Comparison of ENCODE assay signal across 12 mouse cellular contexts in the genomic region with DNA sequence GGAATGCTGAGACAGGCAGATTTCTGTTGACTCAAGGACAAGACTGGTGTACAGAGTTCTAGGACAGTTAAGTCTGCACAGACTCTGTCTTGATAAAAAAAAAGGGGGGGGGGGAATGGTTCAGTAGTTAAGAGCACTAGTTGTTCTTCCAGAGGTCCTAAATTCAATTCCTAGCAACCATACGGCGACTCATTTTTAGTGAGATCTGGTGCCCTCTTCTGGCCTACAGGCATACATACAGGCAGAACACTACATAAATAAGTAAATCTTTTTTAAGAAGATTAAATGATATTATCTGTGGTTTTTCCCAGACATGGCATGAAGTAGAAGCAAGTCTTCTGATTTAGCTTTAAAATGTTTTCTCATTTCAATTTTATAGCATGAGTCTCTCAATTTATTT. TPM values are rescaled to one million over a fixed set of nuclear protein-coding genes. Genes with fewer than 3 reads are reported as not detected.
DNase-seq lines count a peak whose midpoint lies in the region; TF ChIP-seq lines count a peak whose summit lies in the region.
"Had no signal": no experiment of that assay in that cellular context is flagged by ENCODE, and none has a peak within 500 bp of the region (broad histone marks: within the 10 kb centered on the region; RNA-seq: fewer than 3 reads in every experiment).

No protein-coding gene starts in this region.

- H3K4me1 ChIP-seq in MEL (ENCODE audit: control insufficient read depth in 1 of 2, insufficient read depth in 2 of 2, low read length in 2 of 2) = no peaks in the 10 kb centered on the region
- H3K4me1 ChIP-seq: midbrain, embryonic 10.5 days had no signal

- TF ChIP-seq POLR2A in MEL (IDR thresholded peaks at IDR 0.05; ENCODE audit: control insufficient read depth in 1 of 2, insufficient read depth in 1 of 2, low read depth in 1 of 2, low read length in 2 of 2, poor library complexity in 1 of 2) = no peak

- no peak overlapping the region for H3K9ac ChIP-seq in MEL (ENCODE audit: control insufficient read depth, low read depth, low read length, poor library complexity, severe bottlenecking)

- H3K79me2 ChIP-seq in MEL (ENCODE audit: control insufficient read depth, insufficient read depth, low read length, poor library complexity) = no peaks in the 10 kb centered on the region

- H3K27ac ChIP-seq in MEL (ENCODE audit: control insufficient read depth, low read depth, low read length) = no peak overlapping the region
- H3K27ac ChIP-seq: midbrain, embryonic 10.5 days had no signal

- peak; percentile 35 for DNase-seq in cerebellum, adult 9-10 months
- DNase-seq in cerebellum, postnatal 4 days (ENCODE audit: low spot score in 2 of 2) = no peak
- peak; percentile 5 to 15 for DNase-seq in kidney, postnatal 36 days
- DNase-seq in kidney, adult 11 months = no peak
- DNase-seq in MEL (ENCODE audit: low read depth, low spot score) = peak; percentile 40
- peak; percentile 31 for DNase-seq in forelimb bud, embryonic 11.5 days (ENCODE audit: low read depth, low spot score)
- no peak for DNase-seq in testis, postnatal 10 days (ENCODE audit: low spot score)
- DNase-seq in spleen, postnatal 14 days (ENCODE audit: low spot score in 2 of 2) = no peak

- no peak for TF ChIP-seq EP300 in MEL (IDR thresholded peaks at IDR 0.05; ENCODE audit: low read depth in 1 of 2, low read length in 2 of 2)

- TF ChIP-seq CTCF in MEL (IDR thresholded peaks at IDR 0.05 in 2 of 3, conservative IDR thresholded peaks at IDR 0.05 in 1 of 3; ENCODE audit: control insufficient read depth in 1 of 3, insufficient read depth in 1 of 3, low read depth in 2 of 3, low read length in 3 of 3, poor library complexity in 1 of 3, severe bottlenecking in 1 of 3) = peak in 2 of 3 experiments; percentile 13 to 34; a peak in 4 of 6 replicates

- no peaks in the 10 kb centered on the region for H3K9me3 ChIP-seq in MEL (replicated peaks; ENCODE audit: insufficient read depth, low read length)
- H3K9me3 ChIP-seq: midbrain, embryonic 10.5 days had no signal

- TF ChIP-seq RAD21 in MEL (IDR thresholded peaks at IDR 0.05; ENCODE audit: low read depth, low read length) = peak; percentile 7

- no peaks in the 10 kb centered on the region for H3K27me3 ChIP-seq in MEL (ENCODE audit: control insufficient read depth in 1 of 2, insufficient read depth in 2 of 2, low read length in 2 of 2)

- H3K4me3 ChIP-seq in MEL (ENCODE audit: control insufficient read depth in 1 of 2, insufficient read depth in 1 of 2, low read depth in 2 of 2, low read length in 2 of 2) = no peak overlapping the region
- H3K4me3 ChIP-seq: erythroblast, embryonic 14.5 days; midbrain, embryonic 10.5 days had no signal

- H3K36me3 ChIP-seq in MEL (ENCODE audit: control insufficient read depth in 1 of 2, insufficient read depth in 2 of 2, low read length in 2 of 2) = no peaks in the 10 kb centered on the region

TF ChIP-seq in MEL, 35 proteins besides CTCF, POLR2A, EP300 and RAD21:
- TF ChIP-seq USF2 (IDR thresholded peaks at IDR 0.05; ENCODE audit: borderline replicate concordance in 1 of 2, insufficient read depth in 1 of 2, low read depth in 1 of 2, low read length in 2 of 2) (no peak), ETS1 (IDR thresholded peaks at IDR 0.05; ENCODE audit: low read depth, low read length) (no peak), MXI1 (IDR thresholded peaks at IDR 0.05; ENCODE audit: low read depth, low read length) (no peak), SMC3 (IDR thresholded peaks at IDR 0.05; ENCODE audit: low read depth, low read length) (0 out of 2 replicates have a peak, but pooled peaks have one; percentile 19), ZMIZ1 (IDR thresholded peaks at IDR 0.05; ENCODE audit: low read depth, low read length) (no peak), GABPA (IDR thresholded peaks at IDR 0.05; ENCODE audit: low read depth, low read length) (no peak)
TF ChIP-seq in MEL: peak in this region for 1.

RNA-seq across cellular contexts. Expression of a gene that starts 15.4 kb away (rescaled TPM):
- not detected in 2 replicates for total RNA-seq in MEL (2012; rRNA removed)
- not detected for polyA plus RNA-seq in MEL (2012; ENCODE audit: insufficient read depth in 1 of 2, insufficient read length in 2 of 2, low read depth in 1 of 2, low replicate concordance in 2 of 2, missing spikeins in 1 of 2)
- polyA plus RNA-seq: erythroblast, embryonic 14.5 days had no signal

RNA-seq across cellular contexts. Expression of a gene that starts 42.6 kb away (rescaled TPM):
- total RNA-seq in MEL (2012; rRNA removed) = not detected in 2 replicates
- not detected for polyA plus RNA-seq in MEL (2012; ENCODE audit: insufficient read depth in 1 of 2, insufficient read length in 2 of 2, low read depth in 1 of 2, low replicate concordance in 2 of 2, missing spikeins in 1 of 2)
- polyA plus RNA-seq: erythroblast, embryonic 14.5 days; heart, embryonic 16.5 days had no signal

RNA-seq across cellular contexts. Expression of a gene that starts 50.2 kb away (rescaled TPM):
- not detected in 2 replicates for total RNA-seq in MEL (2012; rRNA removed)
- not detected for polyA plus RNA-seq in MEL (2012; ENCODE audit: insufficient read depth in 1 of 2, insufficient read length in 2 of 2, low read depth in 1 of 2, low replicate concordance in 2 of 2, missing spikeins in 1 of 2)
- total RNA-seq: layer of hippocampus, postnatal 10 days had no signal
- polyA plus RNA-seq: erythroblast, embryonic 14.5 days; heart, embryonic 16.5 days; midbrain, embryonic 10.5 days had no signal

RNA-seq across cellular contexts. Expression of a gene that starts 50.4 kb away (rescaled TPM):
- total RNA-seq in MEL (2012; rRNA removed) = not detected in 2 replicates
- not detected for polyA plus RNA-seq in MEL (2012; ENCODE audit: insufficient read depth in 1 of 2, insufficient read length in 2 of 2, low read depth in 1 of 2, low replicate concordance in 2 of 2, missing spikeins in 1 of 2)
- total RNA-seq: layer of hippocampus, postnatal 10 days had no signal
- polyA plus RNA-seq: erythroblast, embryonic 14.5 days; heart, embryonic 16.5 days; midbrain, embryonic 10.5 days had no signal

Comparison
In these comparisons a context has a peak if more than half of its experiments do, and no peak if none do; other contexts are left out.
1. DNase-seq: peak in cerebellum, adult 9-10 months (single experiment), kidney, postnatal 36 days (2 of 2), MEL (single experiment) and forelimb bud, embryonic 11.5 days (single experiment); none in cerebellum, postnatal 4 days (0 of 2), kidney, adult 11 months (single experiment), testis, postnatal 10 days (single experiment) and spleen, postnatal 14 days (0 of 2).